Mouse (Mus musculus) CD4-positive, CD25-positive, alpha-beta regulatory T cell, adult 4 months (primary cell): ENCODE data around the gene Pcnx3. TPM values are rescaled to one million over a fixed set of nuclear protein-coding genes. Genes with fewer than 3 reads are reported as not detected.

Source experiments
- ATAC-seq: one replicate; pipeline ENCODE4 v1.8.0; 2017
- polyA plus RNA-seq, 2 experiments: library from polyadenylated mRNA; unstranded; fragments of 100-300 nt; shearing (Covaris generic); gene quantifications; one replicate each; pipeline ENCODE4 v1.2.1; 2017

Pcnx3 gene
- polyA plus RNA-seq = 10 to 100 TPM; 21.6 to 23.9 TPM

GRCm38 (mm10) chr19:5688200-5689087 is at the start of gene Pcnx3, which contains the start of gene Map3k11:
Gene Pcnx3, minus strand, starts transcription at chr19:5688908.
Gene Map3k11, plus strand, starts transcription at chr19:5688742.
- peak; percentile 78 for ATAC-seq

- ATAC-seq = no peak
Measured at GRCm38 (mm10) chr19:5734325-5734724, 45.6 kb upstream of the Pcnx3 start.

- ATAC-seq = peak; percentile 48
Measured at GRCm38 (mm10) chr19:5731264-5731978, 42.7 kb upstream of the Pcnx3 start.

- ATAC-seq = no peak
Measured at GRCm38 (mm10) chr19:5730314-5731186, 41.8 kb upstream of the Pcnx3 start.

GRCm38 (mm10) chr19:5729444-5729815 is 40.7 kb upstream of the Pcnx3 start, which contains the start of gene Fam89b:
Gene Fam89b, minus strand, starts transcription at chr19:5729653.
- peak; percentile 43 for ATAC-seq

GRCm38 (mm10) chr19:5728631-5729443 is 40.1 kb upstream of the Pcnx3 start:
- ATAC-seq = no peak

GRCm38 (mm10) chr19:5727701-5728100 is 39.0 kb upstream of the Pcnx3 start:
- peak; percentile 17 for ATAC-seq

GRCm38 (mm10) chr19:5726961-5727578 is 38.4 kb upstream of the Pcnx3 start:
- peak; percentile 68 for ATAC-seq

GRCm38 (mm10) chr19:5725767-5726515 is 37.2 kb upstream of the Pcnx3 start, which contains the start of gene Ehbp1l1:
Gene Ehbp1l1, minus strand, starts transcription at chr19:5726317.
- ATAC-seq = peak; percentile 28

- no peak for ATAC-seq
Measured at GRCm38 (mm10) chr19:5725029-5725707, 36.5 kb upstream of the Pcnx3 start.

- no peak for ATAC-seq
Measured at GRCm38 (mm10) chr19:5724549-5724941, 35.8 kb upstream of the Pcnx3 start.

GRCm38 (mm10) chr19:5723934-5724548 is 35.3 kb upstream of the Pcnx3 start:
- ATAC-seq = no peak

- ATAC-seq = no peak
Measured at GRCm38 (mm10) chr19:5722848-5723425, 34.2 kb upstream of the Pcnx3 start.

GRCm38 (mm10) chr19:5721233-5721632 is 32.5 kb upstream of the Pcnx3 start:
- no peak for ATAC-seq

GRCm38 (mm10) chr19:5716955-5717354 is 28.2 kb upstream of the Pcnx3 start:
- no peak for ATAC-seq

GRCm38 (mm10) chr19:5715793-5716688 is 27.3 kb upstream of the Pcnx3 start:
- ATAC-seq = no peak

- no peak for ATAC-seq
Measured at GRCm38 (mm10) chr19:5713730-5714129, 25.0 kb upstream of the Pcnx3 start.

- no peak for ATAC-seq
Measured at GRCm38 (mm10) chr19:5713255-5713654, 24.5 kb upstream of the Pcnx3 start.
